Comparison of ENCODE assay signal across 9 mouse cellular contexts in genomic region chr9:72699702-72700101, GRCm38 (mm10). TPM values are rescaled to one million over a fixed set of nuclear protein-coding genes. Genes with fewer than 3 reads are reported as not detected.
DNase-seq lines count a peak whose midpoint lies in the region; ATAC-seq and TF ChIP-seq lines count a peak whose summit lies in the region.
"Had no signal": no experiment of that assay in that cellular context is flagged by ENCODE, and none has a peak within 500 bp of the region (broad histone marks: within the 10 kb centered on the region; RNA-seq: fewer than 3 reads in every experiment).

No protein-coding gene starts in this region.

- peaks cover 22% of the 10 kb centered on the region for H3K4me1 ChIP-seq in intestine, embryonic 15.5 days (replicated peaks)
- no peaks in the 10 kb centered on the region for H3K4me1 ChIP-seq in intestine, postnatal 0 days (replicated peaks; ENCODE audit: control insufficient read depth, insufficient read depth, low read length)
- peaks cover 32% of the 10 kb centered on the region for H3K4me1 ChIP-seq in liver, embryonic 11.5 days (replicated peaks; ENCODE audit: control insufficient read depth, insufficient read depth, low read length)
- H3K4me1 ChIP-seq in hindbrain, embryonic 12.5 days, result peaks cover 6% of the 10 kb centered on the region; the same call in 1 of the 2 replicates
- H3K4me1 ChIP-seq: neural tube, embryonic 12.5 days had no signal

- 42% methylated on average over 3 of the region's 3 CpGs for WGBS in intestine, embryonic 15.5 days
- 31% methylated on average over 3 of the region's 3 CpGs for WGBS in intestine, postnatal 0 days
- WGBS in liver, embryonic 11.5 days, result 40% methylated on average over 3 of the region's 3 CpGs
- WGBS in hindbrain, embryonic 12.5 days, result 81% methylated on average over 3 of the region's 3 CpGs

- H3K27ac ChIP-seq in intestine, embryonic 15.5 days, result no peak overlapping the region
- no peak overlapping the region for H3K27ac ChIP-seq in intestine, postnatal 0 days (ENCODE audit: low read depth, low read length)
- H3K27ac ChIP-seq in liver, embryonic 11.5 days (ENCODE audit: low read depth, low read length), result no peak overlapping the region
- H3K27ac ChIP-seq in hindbrain, embryonic 12.5 days, result no peak overlapping the region
- H3K27ac ChIP-seq: neural tube, embryonic 12.5 days had no signal

- peak; percentile 32 for DNase-seq in adrenal gland, postnatal 25 days
- DNase-seq in gastrocnemius, postnatal 14 days, result peak; percentile 67
- DNase-seq in liver, embryonic 11.5 days (ENCODE audit: low spot score), result no peak
- DNase-seq in MN1 (ENCODE audit: low spot score), result no peak

- peak; percentile 70 for ATAC-seq in intestine, embryonic 15.5 days
- no peak for ATAC-seq in intestine, postnatal 0 days
- peak; percentile 89 for ATAC-seq in liver, embryonic 11.5 days (replicated peaks; ENCODE audit: low FRiP score)
- no peak for ATAC-seq in hindbrain, embryonic 12.5 days (ENCODE audit: low FRiP score)
- ATAC-seq in inflammation-experienced regulatory T-cells, adult 6 months, result no peak

- no peak overlapping the region for H3K9ac ChIP-seq in intestine, embryonic 15.5 days
- no peak overlapping the region for H3K9ac ChIP-seq in intestine, postnatal 0 days (ENCODE audit: low read depth, low read length)
- no peak overlapping the region for H3K9ac ChIP-seq in liver, embryonic 11.5 days (ENCODE audit: low read depth, low read length)
- H3K9ac ChIP-seq in hindbrain, embryonic 12.5 days, result no peak overlapping the region
- H3K9ac ChIP-seq: neural tube, embryonic 12.5 days had no signal

- TF ChIP-seq CTCF in intestine, postnatal 0 days (IDR thresholded peaks at IDR 0.05; ENCODE audit: low read depth), result no peak

- H3K36me3 ChIP-seq in intestine, embryonic 15.5 days, result peaks cover 33% of the 10 kb centered on the region
- H3K36me3 ChIP-seq in intestine, postnatal 0 days (ENCODE audit: control insufficient read depth, insufficient read depth), result peaks cover 34% of the 10 kb centered on the region; the same call in 1 of the 2 replicates
- peaks cover 45% of the 10 kb centered on the region for H3K36me3 ChIP-seq in liver, embryonic 11.5 days (ENCODE audit: control insufficient read depth, insufficient read depth, low read length)
- peaks cover 47% of the 10 kb centered on the region for H3K36me3 ChIP-seq in hindbrain, embryonic 12.5 days

- H3K27me3 ChIP-seq in intestine, embryonic 15.5 days (replicated peaks), result no peaks in the 10 kb centered on the region
- no peaks in the 10 kb centered on the region for H3K27me3 ChIP-seq in intestine, postnatal 0 days (replicated peaks; ENCODE audit: control insufficient read depth, insufficient read depth, low read length)
- no peaks in the 10 kb centered on the region for H3K27me3 ChIP-seq in liver, embryonic 11.5 days (replicated peaks; ENCODE audit: control insufficient read depth, insufficient read depth, low read length)
- H3K27me3 ChIP-seq in hindbrain, embryonic 12.5 days, result no peaks in the 10 kb centered on the region
- H3K27me3 ChIP-seq: neural tube, embryonic 12.5 days had no signal

- H3K4me3 ChIP-seq in intestine, embryonic 15.5 days (replicated peaks), result no peak overlapping the region
- no peak overlapping the region for H3K4me3 ChIP-seq in intestine, postnatal 0 days (ENCODE audit: low read depth, low read length)
- H3K4me3 ChIP-seq in liver, embryonic 11.5 days (ENCODE audit: low read depth, low read length), result no peak overlapping the region
- no peak overlapping the region for H3K4me3 ChIP-seq in hindbrain, embryonic 12.5 days
- H3K4me3 ChIP-seq: neural tube, embryonic 12.5 days had no signal

- intact Hi-C loops in gastrocnemius, postnatal 14 days (cut with DNase I; ENCODE audit: low total_unique reads), result no loop called here

- no peaks in the 10 kb centered on the region for H3K9me3 ChIP-seq in intestine, embryonic 15.5 days
- H3K9me3 ChIP-seq in intestine, postnatal 0 days (ENCODE audit: control insufficient read depth), result no peaks in the 10 kb centered on the region
- no peaks in the 10 kb centered on the region for H3K9me3 ChIP-seq in liver, embryonic 11.5 days (ENCODE audit: control insufficient read depth, low read length)
- no peaks in the 10 kb centered on the region for H3K9me3 ChIP-seq in hindbrain, embryonic 12.5 days (replicated peaks)
- H3K9me3 ChIP-seq: neural tube, embryonic 12.5 days had no signal

- no peak overlapping the region for H3K4me2 ChIP-seq in intestine, embryonic 15.5 days (replicated peaks)
- no peak overlapping the region for H3K4me2 ChIP-seq in intestine, postnatal 0 days (replicated peaks; ENCODE audit: low read depth)
- no peak overlapping the region for H3K4me2 ChIP-seq in liver, embryonic 11.5 days
- H3K4me2 ChIP-seq in hindbrain, embryonic 12.5 days (replicated peaks), result no peak overlapping the region
- H3K4me2 ChIP-seq: neural tube, embryonic 12.5 days had no signal

RNA-seq across cellular contexts. Expression of gene Nedd4, which starts 37.6 kb away (rescaled TPM):
- polyA plus RNA-seq in intestine, embryonic 15.5 days (2015; fragmentation: Nextera tagmentation; extraction: Ambion mirVana), result 462 and 512 TPM in 2 replicates
- polyA plus RNA-seq in intestine, postnatal 0 days (2015; fragmentation: Nextera tagmentation; extraction: Ambion mirVana), result 142 and 160 TPM in 2 replicates
- total RNA-seq in adrenal gland, postnatal 25 days (2021), result 418 and 467 TPM in 2 replicates
- 100 to 1,000 TPM; 388 to 415 TPM for total RNA-seq in gastrocnemius, postnatal 14 days (2021)
- polyA plus RNA-seq in liver, embryonic 11.5 days (2014; fragmentation: Nextera tagmentation; extraction: Ambion mirVana), result 302 and 334 TPM in 2 replicates
- polyA plus RNA-seq in hindbrain, embryonic 12.5 days (2016; fragmentation: Nextera tagmentation; extraction: Ambion mirVana), result 704 and 727 TPM in 2 replicates
- polyA plus RNA-seq in inflammation-experienced regulatory T-cells, adult 6 months (2017; shearing (Covaris generic)), result 1 to 10 TPM; 2.2 to 8.3 (median 2.5) TPM

Comparison
In these comparisons a context has a peak if more than half of its experiments do, and no peak if none do; other contexts are left out.
1. ATAC-seq: peak in intestine, embryonic 15.5 days (single experiment) and liver, embryonic 11.5 days (single experiment); none in intestine, postnatal 0 days (single experiment), hindbrain, embryonic 12.5 days (single experiment) and inflammation-experienced regulatory T-cells, adult 6 months (single experiment).
2. DNase-seq: peak in adrenal gland, postnatal 25 days (single experiment) and gastrocnemius, postnatal 14 days (single experiment); none in liver, embryonic 11.5 days (single experiment) and MN1 (single experiment).
3. RNA of gene Nedd4, which starts 37.6 kb away (polyA plus RNA-seq): 704 to 727 TPM in hindbrain, embryonic 12.5 days, 462 to 512 TPM in intestine, embryonic 15.5 days, 302 to 334 TPM in liver, embryonic 11.5 days and 142 to 160 TPM in intestine, postnatal 0 days; 2.2 to 8.3 TPM in inflammation-experienced regulatory T-cells, adult 6 months; every median in the first group is over 10 times any median in the second.